Mouse (Mus musculus): ENCODE results near the gene Hipk4. TPM values are rescaled to one million over a fixed set of nuclear protein-coding genes. Genes with fewer than 3 reads are reported as not detected.

The Hipk4 gene
- not detected for polyA plus RNA-seq (2014; fragmentation: Illumina TruSeq; extraction: RNeasy Lipid Tissue Mini Kit (QIAGEN cat#74804); ENCODE audit: low read depth, low replicate concordance)

DNA sequence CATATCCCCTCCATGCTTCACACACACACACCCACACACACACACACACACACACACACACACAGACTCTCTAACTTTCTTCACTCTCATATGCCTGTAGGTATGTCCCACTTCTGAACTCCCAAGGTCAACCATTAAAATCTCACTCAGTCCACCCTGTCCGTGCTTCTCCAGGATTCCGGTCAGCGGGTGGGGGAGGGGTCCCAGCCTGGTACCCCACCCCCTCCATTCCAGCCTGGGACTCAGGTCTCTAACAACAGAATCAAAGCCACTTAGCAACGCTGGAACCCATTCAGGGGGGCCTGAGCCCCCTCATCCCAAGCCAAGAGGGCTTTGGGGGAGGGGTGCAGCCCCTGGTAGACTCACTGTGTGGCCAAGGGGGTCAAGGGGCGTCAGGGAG is at the start of gene Hipk4:
Gene Hipk4, plus strand, starts transcription at position 301 of the 400 bp plus-strand sequence.

DNA sequence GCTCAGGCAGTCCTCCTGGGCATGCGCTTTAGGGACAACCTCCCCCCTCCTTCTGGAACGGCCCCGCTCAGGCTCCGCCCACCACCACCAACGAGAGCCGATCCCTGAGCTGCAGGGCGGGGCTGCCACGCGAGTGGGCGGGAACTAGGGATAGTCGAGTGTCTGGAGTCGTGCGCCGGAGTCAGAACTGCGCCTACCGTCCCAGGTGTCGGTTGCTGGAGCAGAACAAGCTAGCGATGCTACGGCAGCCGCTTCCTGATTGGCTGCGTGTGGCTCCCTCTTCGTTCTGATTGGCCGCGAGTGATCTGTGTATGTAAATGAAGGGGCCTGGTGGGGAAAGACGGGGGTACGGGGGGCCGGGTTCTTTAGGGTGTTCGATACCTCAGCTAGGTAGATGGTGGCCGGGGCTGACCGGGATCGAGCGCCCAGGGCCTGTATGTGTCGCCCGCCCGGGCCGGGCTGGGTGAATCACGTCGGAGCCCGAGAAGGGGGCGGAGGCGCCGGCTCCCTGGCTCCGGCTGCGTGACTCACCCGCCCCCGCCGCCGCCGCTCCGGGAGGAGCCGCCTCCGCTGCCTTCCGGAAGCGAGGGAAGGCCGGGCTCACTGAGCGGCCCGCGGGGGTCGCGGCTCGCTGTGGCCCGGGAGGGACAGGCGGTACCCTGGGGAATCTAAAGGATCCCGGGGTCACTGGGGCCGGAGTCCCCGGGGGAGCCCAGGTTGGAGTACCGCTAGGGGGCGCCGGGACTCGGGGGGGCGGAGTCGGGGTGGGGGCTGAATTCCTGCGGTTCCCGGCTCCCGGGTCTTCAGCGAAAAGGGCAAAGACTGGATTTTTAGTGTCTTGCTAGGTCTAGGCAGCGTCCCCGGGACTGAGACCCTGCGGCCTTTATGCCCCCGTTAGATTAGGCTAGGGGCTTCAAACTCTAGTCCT is 36.0 kb upstream of the Hipk4 start, which contains the start of gene Sertad1:
Gene Sertad1, plus strand, starts transcription at position 141 of the 928 bp plus-strand sequence.

DNA sequence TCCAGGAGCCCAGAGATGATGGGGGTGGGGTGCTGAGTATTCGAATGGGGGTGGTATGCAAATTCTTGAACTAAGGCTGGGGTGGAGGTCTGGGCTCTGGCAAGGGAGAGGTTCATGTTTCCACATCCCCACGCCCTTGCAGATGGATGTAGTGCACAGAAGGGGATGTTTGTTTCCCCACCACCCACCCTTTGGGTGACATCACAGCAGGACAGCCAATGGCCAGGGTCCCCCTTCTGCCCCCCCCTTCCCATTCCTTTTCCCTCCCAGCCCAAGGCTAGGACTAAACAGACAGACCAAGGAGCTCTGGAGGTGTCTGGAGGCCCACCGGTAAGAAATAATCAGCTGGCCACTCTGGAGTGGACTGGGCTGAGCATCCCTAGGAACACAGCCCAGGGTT is 24.0 kb upstream of the Hipk4 start, which contains the start of gene Prx:
Gene Prx, plus strand, starts transcription at position 289 of the 400 bp plus-strand sequence.

DNA sequence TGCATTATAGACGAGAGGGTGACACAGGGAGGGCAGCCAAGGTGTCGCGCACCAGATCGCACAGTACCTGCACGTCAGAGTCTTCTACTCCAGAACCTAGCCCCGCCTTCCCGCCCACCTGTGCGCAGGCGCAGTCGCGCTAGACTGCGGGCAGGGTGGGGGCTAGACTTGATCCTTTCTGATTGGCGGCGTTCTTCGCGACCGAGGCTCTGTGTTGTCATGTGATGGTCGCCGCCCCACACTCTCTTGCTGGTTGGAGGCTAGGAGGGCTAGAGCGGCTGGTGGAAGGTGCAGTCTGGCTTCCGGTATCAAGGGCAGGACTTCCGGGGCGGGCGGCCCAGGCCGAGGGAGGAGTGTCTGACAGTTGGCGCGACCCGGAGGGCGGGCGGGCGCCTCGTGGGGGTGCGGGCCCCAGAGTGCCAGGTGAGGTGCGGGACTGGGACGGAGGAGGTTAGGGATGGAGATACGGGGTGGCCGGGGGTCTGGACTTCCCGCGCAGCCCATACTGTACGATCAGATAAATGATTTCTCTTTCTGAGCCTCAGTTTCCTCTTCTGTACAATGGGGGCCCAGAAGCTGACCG is 30.0 kb downstream of the Hipk4 start, which contains the start of the genes Pld3 and 2310022A10Rik:
Gene Pld3, minus strand, starts transcription at position 288 of the 583 bp plus-strand sequence.
Gene 2310022A10Rik, plus strand, starts transcription at position 303 of the 583 bp plus-strand sequence.

Other genes with a start within 250 kb of the Hipk4 start
- gene Ltbp4, start 185.6 kb upstream of the Hipk4 start, polyA plus RNA-seq (2014; fragmentation: Illumina TruSeq; extraction: RNeasy Lipid Tissue Mini Kit (QIAGEN cat#74804); ENCODE audit: low read depth, low replicate concordance), result 1.6 TPM
- gene Shkbp1, start 167.2 kb upstream of the Hipk4 start, polyA plus RNA-seq (2014; fragmentation: Illumina TruSeq; extraction: RNeasy Lipid Tissue Mini Kit (QIAGEN cat#74804); ENCODE audit: low read depth, low replicate concordance), result 0.99 TPM
- gene Gm20479, start 165.8 kb upstream of the Hipk4 start, polyA plus RNA-seq (2014; fragmentation: Illumina TruSeq; extraction: RNeasy Lipid Tissue Mini Kit (QIAGEN cat#74804); ENCODE audit: low read depth, low replicate concordance), result not detected
- gene Sptbn4, start 75.6 kb upstream of the Hipk4 start, polyA plus RNA-seq (2014; fragmentation: Illumina TruSeq; extraction: RNeasy Lipid Tissue Mini Kit (QIAGEN cat#74804); ENCODE audit: low read depth, low replicate concordance), result not detected
- gene Blvrb, start 75.3 kb upstream of the Hipk4 start, polyA plus RNA-seq (2014; fragmentation: Illumina TruSeq; extraction: RNeasy Lipid Tissue Mini Kit (QIAGEN cat#74804); ENCODE audit: low read depth, low replicate concordance), result 1.6 TPM
- 2.0 TPM for gene Sertad3, start 49.5 kb upstream of the Hipk4 start, polyA plus RNA-seq (2014; fragmentation: Illumina TruSeq; extraction: RNeasy Lipid Tissue Mini Kit (QIAGEN cat#74804); ENCODE audit: low read depth, low replicate concordance)
- 0.64 TPM for gene Sertad1, start 36.4 kb upstream of the Hipk4 start, polyA plus RNA-seq (2014; fragmentation: Illumina TruSeq; extraction: RNeasy Lipid Tissue Mini Kit (QIAGEN cat#74804); ENCODE audit: low read depth, low replicate concordance)
- gene Prx, start 23.9 kb upstream of the Hipk4 start, polyA plus RNA-seq (2014; fragmentation: Illumina TruSeq; extraction: RNeasy Lipid Tissue Mini Kit (QIAGEN cat#74804); ENCODE audit: low read depth, low replicate concordance), result not detected
- 0.82 TPM for gene Pld3, start 30.0 kb downstream of the Hipk4 start, polyA plus RNA-seq (2014; fragmentation: Illumina TruSeq; extraction: RNeasy Lipid Tissue Mini Kit (QIAGEN cat#74804); ENCODE audit: low read depth, low replicate concordance)
- gene 2310022A10Rik, start 30.0 kb downstream of the Hipk4 start, polyA plus RNA-seq (2014; fragmentation: Illumina TruSeq; extraction: RNeasy Lipid Tissue Mini Kit (QIAGEN cat#74804); ENCODE audit: low read depth, low replicate concordance), result 2.3 TPM
- gene Akt2, start 68.3 kb downstream of the Hipk4 start, polyA plus RNA-seq (2014; fragmentation: Illumina TruSeq; extraction: RNeasy Lipid Tissue Mini Kit (QIAGEN cat#74804); ENCODE audit: low read depth, low replicate concordance), result 29.2 TPM
- gene Ttc9b, start 130.6 kb downstream of the Hipk4 start, polyA plus RNA-seq (2014; fragmentation: Illumina TruSeq; extraction: RNeasy Lipid Tissue Mini Kit (QIAGEN cat#74804); ENCODE audit: low read depth, low replicate concordance), result not detected
- 1.2 TPM for gene Map3k10, start 151.3 kb downstream of the Hipk4 start, polyA plus RNA-seq (2014; fragmentation: Illumina TruSeq; extraction: RNeasy Lipid Tissue Mini Kit (QIAGEN cat#74804); ENCODE audit: low read depth, low replicate concordance)
- 4.0 TPM for gene Zfp607b, start 166.1 kb downstream of the Hipk4 start, polyA plus RNA-seq (2014; fragmentation: Illumina TruSeq; extraction: RNeasy Lipid Tissue Mini Kit (QIAGEN cat#74804); ENCODE audit: low read depth, low replicate concordance)
- 34.3 TPM for gene Zfp60, start 208.1 kb downstream of the Hipk4 start, polyA plus RNA-seq (2014; fragmentation: Illumina TruSeq; extraction: RNeasy Lipid Tissue Mini Kit (QIAGEN cat#74804); ENCODE audit: low read depth, low replicate concordance)

All from adrenal gland, adult 10 weeks (tissue).